Mouse (Mus musculus): ENCODE results near the gene Trim65. TPM values are rescaled to one million over a fixed set of nuclear protein-coding genes. Genes with fewer than 3 reads are reported as not detected.

Gene Trim65
- total and polyA plus RNA-seq, 2 experiments from 2014 or later: 2.3 to 7.6 TPM

DNA sequence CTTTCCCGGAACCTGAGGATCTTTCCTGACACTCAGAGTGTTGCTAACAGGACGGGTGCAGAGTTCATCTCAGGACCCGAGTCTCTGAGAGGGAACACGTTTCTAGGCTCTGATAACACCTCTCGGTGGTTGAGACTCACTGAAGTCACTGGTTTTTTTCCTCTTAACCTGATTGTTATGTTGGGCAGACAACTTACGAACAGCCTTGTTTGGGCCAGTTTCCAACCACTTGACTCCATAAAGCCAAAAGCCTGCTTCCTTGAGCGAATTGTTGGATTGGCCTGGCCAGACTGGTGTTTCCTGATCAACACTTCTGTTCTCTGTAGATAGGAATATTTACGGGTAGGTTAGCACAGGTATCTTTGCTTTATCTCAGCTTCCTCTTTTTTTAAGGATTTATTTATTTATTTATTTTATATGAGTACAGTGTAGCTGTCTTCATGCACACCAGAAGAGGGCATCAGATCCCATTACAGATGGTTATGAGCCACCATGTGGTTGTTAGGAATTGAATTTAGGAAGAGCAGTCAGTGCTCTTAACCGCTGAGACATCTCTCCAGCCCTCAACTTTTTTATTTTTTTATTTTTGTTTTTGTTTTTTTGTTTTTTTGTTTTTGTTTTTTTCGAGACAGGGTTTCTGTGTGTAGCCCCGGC is 42.1 kb downstream of the Trim65 start:
- DNase-seq (ENCODE audit: low spot score) (no peak), ATAC-seq (ENCODE audit: low FRiP score) (no peak)
- TF ChIP-seq CTCF (IDR thresholded peaks at IDR 0.05): peak; percentile 45
- 84% methylated on average over 11 of the region's 11 CpGs for WGBS
- Histone ChIP-seq H3K9ac (replicated peaks; ENCODE audit: low read length, poor library complexity, severe bottlenecking) (no peak overlapping the region), H3K4me1 (ENCODE audit: insufficient read depth, low read length) (0 out of 2 replicates have a peak, but pooled peaks cover 3% of the 10 kb centered on the region), H3K4me2 (ENCODE audit: low read depth, low read length, poor library complexity, severe bottlenecking) (no peak overlapping the region), H3K27ac (ENCODE audit: low read depth, low read length) (no peak overlapping the region), H3K9me3 (ENCODE audit: low read length) (no peaks in the 10 kb centered on the region), H3K27me3 (ENCODE audit: insufficient read depth, low read length) (no peaks in the 10 kb centered on the region), H3K4me3 (ENCODE audit: low read depth, low read length) (no peak overlapping the region), H3K36me3 (ENCODE audit: insufficient read depth, low read length) (peaks cover 2% of the 10 kb centered on the region; the same call in 1 of the 2 replicates)

DNA sequence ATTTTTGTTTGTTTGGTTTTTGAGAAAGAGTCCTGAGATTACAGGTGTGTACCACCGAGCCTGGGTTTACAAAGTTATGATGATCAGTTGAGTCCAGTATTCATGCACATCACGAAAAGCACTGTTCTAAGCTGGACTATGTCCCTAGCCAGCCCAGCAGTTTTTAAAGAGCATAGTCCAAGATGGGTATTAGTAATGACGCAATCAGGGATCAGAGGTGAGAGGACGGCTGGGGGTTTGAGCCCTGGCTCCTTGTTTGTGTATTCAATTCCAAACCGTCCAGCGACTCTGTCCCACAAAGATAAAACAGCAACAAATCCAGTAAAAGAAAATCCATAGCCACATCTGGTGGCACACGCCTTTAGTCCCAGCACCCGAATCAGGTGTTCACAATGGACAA is 42.7 kb downstream of the Trim65 start:
- no peaks in the 10 kb centered on the region for H3K27me3 ChIP-seq (ENCODE audit: insufficient read depth, low read length)
- no peak overlapping the region for H3K27ac ChIP-seq (ENCODE audit: low read depth, low read length)
- no peak overlapping the region for H3K9ac ChIP-seq (replicated peaks; ENCODE audit: low read length, poor library complexity, severe bottlenecking)
- 0 out of 2 replicates have a peak, but pooled peaks cover 3% of the 10 kb centered on the region for H3K4me1 ChIP-seq (ENCODE audit: insufficient read depth, low read length)
- H3K4me2 ChIP-seq (ENCODE audit: low read depth, low read length, poor library complexity, severe bottlenecking): no peak overlapping the region
- H3K36me3 ChIP-seq (ENCODE audit: insufficient read depth, low read length): peaks cover 8% of the 10 kb centered on the region
- 86% methylated on average over 8 of the region's 8 CpGs for WGBS
- no peak for DNase-seq (ENCODE audit: low spot score)
- no peak overlapping the region for H3K4me3 ChIP-seq (ENCODE audit: low read depth, low read length)
- TF ChIP-seq CTCF (IDR thresholded peaks at IDR 0.05): no peak
- no peaks in the 10 kb centered on the region for H3K9me3 ChIP-seq (ENCODE audit: low read length)
- ATAC-seq (ENCODE audit: low FRiP score): no peak

DNA sequence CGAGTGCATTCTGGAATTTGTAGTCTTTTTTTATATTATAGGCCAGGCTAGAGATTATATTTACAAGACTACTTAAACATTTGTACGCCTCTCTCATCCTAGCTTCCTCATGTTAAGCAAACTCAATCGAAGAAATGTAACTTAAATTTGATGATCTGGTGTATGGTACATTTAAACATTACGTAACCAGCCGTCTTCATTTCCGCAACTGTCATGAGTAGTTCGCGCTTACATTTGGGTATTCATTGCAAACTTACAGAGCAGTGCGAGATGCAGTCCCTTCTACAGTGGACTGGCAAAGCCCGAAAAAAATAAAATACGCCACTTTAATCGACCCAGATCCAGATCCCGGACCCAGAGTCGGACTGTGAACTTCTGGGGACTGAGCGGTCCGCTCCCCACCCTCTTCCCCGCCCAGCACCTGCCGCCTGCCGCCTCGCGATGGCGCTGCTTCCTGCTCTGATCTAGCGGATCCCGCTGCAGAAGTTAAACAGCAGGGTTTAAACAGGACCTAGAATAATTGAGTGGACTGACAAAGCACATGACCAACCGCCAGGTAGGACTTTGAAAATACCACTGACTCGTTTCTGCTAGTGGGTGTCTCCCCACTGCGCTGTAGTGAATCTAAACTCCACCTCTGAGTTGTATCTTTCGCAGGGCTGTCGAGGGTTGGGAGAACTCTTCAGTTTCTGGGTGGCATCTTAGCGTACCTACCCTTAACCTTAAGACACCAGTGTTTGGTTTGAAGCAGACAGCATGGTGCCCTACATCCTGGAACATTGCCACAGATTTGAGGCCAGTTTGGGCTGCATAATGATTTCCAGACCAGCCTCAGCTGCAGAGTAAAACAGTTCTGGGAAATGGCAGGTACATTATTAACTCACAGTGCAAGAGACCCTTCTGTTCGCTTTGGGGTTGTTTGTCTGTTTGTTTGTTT is 43.5 kb downstream of the Trim65 start:
- H3K36me3 ChIP-seq (ENCODE audit: insufficient read depth, low read length): peaks cover 13% of the 10 kb centered on the region
- peak overlapping the region; percentile 41 for H3K4me3 ChIP-seq (ENCODE audit: low read depth, low read length)
- DNase-seq (ENCODE audit: low spot score) (peak; percentile 82), ATAC-seq (ENCODE audit: low FRiP score) (peak; percentile 86)
- 0 out of 2 replicates have a peak, but pooled peaks cover 3% of the 10 kb centered on the region for H3K4me1 ChIP-seq (ENCODE audit: insufficient read depth, low read length)
- 0 out of 2 replicates have a peak overlapping the region, but pooled peaks have one; percentile 3 for H3K9ac ChIP-seq (replicated peaks; ENCODE audit: low read length, poor library complexity, severe bottlenecking)
- peak overlapping the region; percentile 46 for H3K4me2 ChIP-seq (ENCODE audit: low read depth, low read length, poor library complexity, severe bottlenecking)
- no peak overlapping the region for H3K27ac ChIP-seq (ENCODE audit: low read depth, low read length)
- H3K9me3 ChIP-seq (ENCODE audit: low read length): no peaks in the 10 kb centered on the region
- peak; percentile 91 for TF ChIP-seq CTCF (IDR thresholded peaks at IDR 0.05)
- WGBS: 4% methylated on average over 31 of the region's 31 CpGs
- H3K27me3 ChIP-seq (ENCODE audit: insufficient read depth, low read length): no peaks in the 10 kb centered on the region

DNA sequence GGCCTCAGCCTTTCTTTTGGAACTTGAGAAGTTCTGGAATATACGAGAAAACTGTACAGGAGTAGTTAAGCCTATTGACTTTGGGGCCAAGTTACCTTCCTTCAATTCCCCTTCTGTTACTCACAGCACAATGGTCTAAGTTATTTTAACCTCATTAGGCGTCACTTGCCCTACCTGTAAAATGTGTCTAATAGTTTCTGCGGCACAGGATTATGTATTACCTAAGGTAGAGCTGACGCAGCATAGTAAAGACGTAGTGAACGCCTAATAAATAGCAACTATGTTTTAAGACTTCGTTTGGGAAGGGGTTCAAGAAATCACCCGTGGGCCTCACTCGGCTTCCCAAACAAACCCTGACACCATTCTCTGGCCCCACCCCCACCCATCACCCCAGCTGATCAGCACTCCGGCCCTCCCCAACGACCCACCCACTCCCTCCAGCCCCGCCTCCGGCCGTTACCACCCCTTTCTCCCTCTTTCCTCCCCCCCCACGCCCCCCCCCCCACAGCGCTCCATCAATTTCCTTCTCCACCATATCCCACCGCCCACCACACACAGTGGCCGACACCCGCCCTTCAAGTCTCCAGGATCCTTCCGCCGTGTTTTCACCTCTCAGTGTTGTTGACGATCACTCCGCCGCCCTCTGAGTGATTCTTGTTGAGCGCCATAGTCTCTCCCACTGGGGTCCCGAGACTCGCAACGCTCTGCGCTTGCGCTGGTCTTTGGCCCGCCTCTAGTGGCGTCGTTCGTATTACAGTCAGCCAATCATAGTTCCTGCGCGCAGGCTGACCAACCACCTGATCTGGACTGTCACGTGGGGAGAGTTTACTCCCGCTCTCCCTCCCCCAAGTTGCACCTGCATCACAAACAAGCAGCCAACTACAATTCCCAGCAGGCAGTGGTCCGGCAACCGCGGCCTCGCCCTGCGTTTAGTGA is 44.4 kb downstream of the Trim65 start, which contains the start of gene Wbp2:
Gene Wbp2 (minus strand): TSS at position 738 of the 936 bp plus-strand sequence.
- Histone ChIP-seq H3K9me3 (ENCODE audit: low read length) (no peaks in the 10 kb centered on the region), H3K4me2 (ENCODE audit: low read depth, low read length, poor library complexity, severe bottlenecking) (peak within 1 kb of the TSS; percentile 49), H3K4me3 (ENCODE audit: low read depth, low read length) (peak within 1 kb of the TSS; percentile 41), H3K36me3 (ENCODE audit: insufficient read depth, low read length) (peaks cover 20% of the 10 kb centered on the region), H3K27ac (ENCODE audit: low read depth, low read length) (peak within 1 kb of the TSS; percentile 4), H3K27me3 (ENCODE audit: insufficient read depth, low read length) (no peaks in the 10 kb centered on the region), H3K9ac (replicated peaks; ENCODE audit: low read length, poor library complexity, severe bottlenecking) (peak within 1 kb of the TSS; percentile 29; the same call in 1 of the 2 replicates), H3K4me1 (ENCODE audit: insufficient read depth, low read length) (0 out of 2 replicates have a peak, but pooled peaks cover 3% of the 10 kb centered on the region)
- ATAC-seq (ENCODE audit: low FRiP score) (peak; percentile 96), DNase-seq (ENCODE audit: low spot score) (peak; percentile 100)
- WGBS: 3% methylated on average over 40 of the region's 43 CpGs
- peak; percentile 61 for TF ChIP-seq CTCF (IDR thresholded peaks at IDR 0.05)

DNA sequence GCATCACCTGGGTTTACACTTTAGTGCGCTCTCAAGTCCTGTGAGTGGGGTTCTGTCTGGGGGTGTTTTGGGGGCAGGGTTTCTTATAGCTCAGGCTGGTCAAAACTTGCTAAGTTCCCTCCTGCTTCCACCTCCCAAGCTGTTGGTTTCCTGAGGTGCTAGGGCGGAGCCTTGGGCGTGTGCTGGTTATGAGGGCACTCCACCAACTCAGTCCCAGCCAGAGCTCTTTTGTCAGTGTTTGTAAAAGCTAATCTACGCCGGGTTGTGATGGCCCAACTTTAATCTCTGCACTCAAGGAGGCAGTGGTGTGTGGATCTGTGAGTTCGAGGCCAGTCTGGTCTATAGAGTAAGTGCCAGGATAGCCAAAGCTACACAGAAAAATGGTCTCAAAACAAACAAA is 46.8 kb downstream of the Trim65 start:
- 94% methylated on average over 6 of the region's 6 CpGs for WGBS
- H3K36me3 ChIP-seq (ENCODE audit: insufficient read depth, low read length): peaks cover 42% of the 10 kb centered on the region
- 0 out of 2 replicates have a peak, but pooled peaks cover 3% of the 10 kb centered on the region for H3K4me1 ChIP-seq (ENCODE audit: insufficient read depth, low read length)
- no peak overlapping the region for H3K4me2 ChIP-seq (ENCODE audit: low read depth, low read length, poor library complexity, severe bottlenecking)
- H3K9me3 ChIP-seq (ENCODE audit: low read length): no peaks in the 10 kb centered on the region
- H3K9ac ChIP-seq (replicated peaks; ENCODE audit: low read length, poor library complexity, severe bottlenecking): no peak overlapping the region
- no peak overlapping the region for H3K4me3 ChIP-seq (ENCODE audit: low read depth, low read length)
- TF ChIP-seq CTCF (IDR thresholded peaks at IDR 0.05): no peak
- ATAC-seq (ENCODE audit: low FRiP score) (no peak), DNase-seq (ENCODE audit: low spot score) (no peak)
- H3K27ac ChIP-seq (ENCODE audit: low read depth, low read length): no peak overlapping the region
- no peaks in the 10 kb centered on the region for H3K27me3 ChIP-seq (ENCODE audit: insufficient read depth, low read length)

Measured in midbrain, postnatal 0 days (tissue).